Mouse (Mus musculus) lung, postnatal 0 days (tissue): ENCODE data around the gene Nprl2.

Source experiments
- CTCF ChIP-seq: IDR thresholded peaks from 2 replicates; pipeline ENCODE4 v1.5.1; 2016; ENCODE audit warnings: antibody characterized with exemption, mild to moderate bottlenecking
- EP300 ChIP-seq: IDR thresholded peaks from 2 replicates; pipeline ENCODE4 v1.6.1; 2016; ENCODE audit warnings: antibody characterized with exemption, mild to moderate bottlenecking, control low read depth

DNA sequence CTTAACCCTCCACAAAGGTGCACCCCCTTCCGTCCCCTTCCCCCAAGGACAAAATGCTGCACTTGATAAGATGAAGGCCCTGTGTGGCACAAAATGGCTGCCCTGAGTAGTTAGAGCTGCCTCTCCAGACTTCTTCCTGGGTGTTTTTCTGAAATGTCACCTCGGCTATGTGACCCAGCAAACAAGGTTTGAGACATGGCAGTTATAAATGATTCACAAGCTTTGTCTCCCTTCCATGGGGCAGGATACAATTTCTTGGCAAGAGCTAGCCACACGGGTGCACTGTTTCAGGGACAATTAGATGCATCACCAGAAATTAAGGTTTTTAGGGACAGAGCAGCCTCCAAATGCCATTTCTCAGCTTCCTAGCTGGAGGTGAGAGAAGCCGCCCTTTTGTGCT is 1.6 kb upstream of the Nprl2 start:
- TF ChIP-seq CTCF (no peak), EP300 (no peak)
